Mouse (Mus musculus): ENCODE data around the gene Mospd3. TPM values are rescaled to one million over a fixed set of nuclear protein-coding genes. Genes with fewer than 3 reads are reported as not detected.

Mospd3 gene
- polyA plus RNA-seq, 1 experiment: 30.3 TPM

DNA sequence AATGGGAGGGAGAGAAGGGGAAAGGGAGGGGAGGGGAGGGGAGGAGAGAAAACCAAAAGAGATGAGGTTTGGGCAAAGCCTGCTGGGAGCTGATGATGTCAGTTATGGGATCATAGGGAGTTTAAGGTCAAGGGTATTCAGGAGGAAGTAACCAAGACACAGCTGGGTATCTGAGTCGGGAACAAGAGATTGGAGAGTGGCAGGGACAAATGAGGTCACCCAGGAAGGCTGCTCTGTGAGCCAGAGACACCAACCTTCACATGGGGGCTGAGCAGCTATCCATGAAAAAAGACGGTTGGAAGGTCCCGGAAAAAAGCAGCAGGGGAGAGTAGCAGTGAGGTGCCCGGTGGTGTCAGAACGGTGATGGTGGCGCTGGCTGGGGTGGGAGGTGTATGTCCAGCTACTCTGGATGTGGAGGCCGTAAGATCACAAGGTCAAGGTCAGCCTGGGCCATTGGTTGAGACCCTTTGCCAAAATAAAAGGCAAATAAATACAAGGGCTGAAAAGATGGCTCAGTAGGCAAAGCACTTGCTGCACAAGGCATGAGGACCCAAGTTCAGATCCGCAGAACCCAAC lies 32.5 kb downstream of the Mospd3 start:
- H3K36me3 ChIP-seq (ENCODE audit: control insufficient read depth, insufficient read depth): no peaks in the 10 kb centered on the region
- no peak overlapping the region for H3ac ChIP-seq (ENCODE audit: control insufficient read depth, insufficient read length)
- H3K4me2 ChIP-seq (ENCODE audit: low read depth): no peak overlapping the region
- TF ChIP-seq MYOD1 (IDR thresholded peaks at IDR 0.05; ENCODE audit: control insufficient read depth in 1 of 3, insufficient read length in 2 of 3, low read depth in 2 of 3) (no peak), POLR2AphosphoS2 (IDR thresholded peaks at IDR 0.05; ENCODE audit: insufficient read length, low read depth) (no peak), CEBPB (IDR thresholded peaks at IDR 0.05; ENCODE audit: insufficient read depth, poor library complexity, severe bottlenecking) (no peak), SRF (IDR thresholded peaks at IDR 0.05; ENCODE audit: control insufficient read depth, insufficient read length, low read depth) (no peak), E2F4 (IDR thresholded peaks at IDR 0.05; ENCODE audit: insufficient read depth) (no peak), TCF12 (IDR thresholded peaks at IDR 0.05; ENCODE audit: insufficient read depth, poor library complexity, severe bottlenecking) (no peak), MYOG (IDR thresholded peaks at IDR 0.05; ENCODE audit: control insufficient read depth in 1 of 3, insufficient read depth in 1 of 3, insufficient read length in 2 of 3, low read depth in 2 of 3) (no peak), MAX (IDR thresholded peaks at IDR 0.05; ENCODE audit: low read depth) (no peak), TCF3 (IDR thresholded peaks at IDR 0.05; ENCODE audit: insufficient read length, low read depth) (no peak), REST (IDR thresholded peaks at IDR 0.05; ENCODE audit: insufficient read depth, insufficient read length) (no peak), USF1 (IDR thresholded peaks at IDR 0.05; ENCODE audit: low read depth) (no peak), POLR2A (IDR thresholded peaks at IDR 0.05; ENCODE audit: insufficient read length, low read depth) (no peak)
- no peaks in the 10 kb centered on the region for H3K79me2 ChIP-seq (ENCODE audit: control insufficient read depth, insufficient read depth)
- H3K27me3 ChIP-seq (ENCODE audit: control insufficient read depth, insufficient read depth, insufficient read length): peaks cover 5% of the 10 kb centered on the region
- H3K4me3 ChIP-seq: no peak overlapping the region

DNA sequence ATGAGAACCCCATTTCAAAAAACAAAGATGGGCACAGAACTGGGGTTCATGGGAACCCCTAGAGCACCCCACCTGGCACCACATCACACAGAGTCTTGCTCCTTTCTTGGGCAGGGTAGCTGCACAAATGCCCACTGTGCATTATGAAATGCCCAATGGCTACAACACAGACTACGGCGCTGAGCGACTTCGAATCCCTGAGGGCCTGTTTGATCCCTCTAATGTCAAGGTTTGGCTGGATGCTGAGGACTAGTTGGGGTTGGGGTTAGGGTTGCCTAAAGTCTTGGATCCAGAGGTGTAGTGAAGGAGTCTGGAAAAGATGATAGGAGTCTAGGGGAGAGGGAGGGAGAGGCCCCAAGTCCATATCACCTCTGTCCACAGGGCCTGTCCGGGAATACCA lies 34.4 kb downstream of the Mospd3 start:
- H3ac ChIP-seq (ENCODE audit: control insufficient read depth, insufficient read length): no peak overlapping the region
- H3K79me2 ChIP-seq (ENCODE audit: control insufficient read depth, insufficient read depth): no peaks in the 10 kb centered on the region
- H3K4me2 ChIP-seq (ENCODE audit: low read depth): no peak overlapping the region
- H3K27me3 ChIP-seq (ENCODE audit: control insufficient read depth, insufficient read depth, insufficient read length): peaks cover 20% of the 10 kb centered on the region
- TF ChIP-seq CEBPB (IDR thresholded peaks at IDR 0.05; ENCODE audit: insufficient read depth, poor library complexity, severe bottlenecking) (no peak), MYOG (IDR thresholded peaks at IDR 0.05; ENCODE audit: control insufficient read depth in 1 of 3, insufficient read depth in 1 of 3, insufficient read length in 2 of 3, low read depth in 2 of 3) (no peak), USF1 (IDR thresholded peaks at IDR 0.05; ENCODE audit: low read depth) (no peak), REST (IDR thresholded peaks at IDR 0.05; ENCODE audit: insufficient read depth, insufficient read length) (no peak), MYOD1 (IDR thresholded peaks at IDR 0.05; ENCODE audit: control insufficient read depth in 1 of 3, insufficient read length in 2 of 3, low read depth in 2 of 3) (no peak), E2F4 (IDR thresholded peaks at IDR 0.05; ENCODE audit: insufficient read depth) (no peak), TCF3 (IDR thresholded peaks at IDR 0.05; ENCODE audit: insufficient read length, low read depth) (no peak), MAX (IDR thresholded peaks at IDR 0.05; ENCODE audit: low read depth) (no peak), POLR2A (IDR thresholded peaks at IDR 0.05; ENCODE audit: insufficient read length, low read depth) (no peak), POLR2AphosphoS2 (IDR thresholded peaks at IDR 0.05; ENCODE audit: insufficient read length, low read depth) (no peak), TCF12 (IDR thresholded peaks at IDR 0.05; ENCODE audit: insufficient read depth, poor library complexity, severe bottlenecking) (no peak), SRF (IDR thresholded peaks at IDR 0.05; ENCODE audit: control insufficient read depth, insufficient read length, low read depth) (no peak)
- H3K4me3 ChIP-seq: no peak overlapping the region
- H3K36me3 ChIP-seq (ENCODE audit: control insufficient read depth, insufficient read depth): no peaks in the 10 kb centered on the region

DNA sequence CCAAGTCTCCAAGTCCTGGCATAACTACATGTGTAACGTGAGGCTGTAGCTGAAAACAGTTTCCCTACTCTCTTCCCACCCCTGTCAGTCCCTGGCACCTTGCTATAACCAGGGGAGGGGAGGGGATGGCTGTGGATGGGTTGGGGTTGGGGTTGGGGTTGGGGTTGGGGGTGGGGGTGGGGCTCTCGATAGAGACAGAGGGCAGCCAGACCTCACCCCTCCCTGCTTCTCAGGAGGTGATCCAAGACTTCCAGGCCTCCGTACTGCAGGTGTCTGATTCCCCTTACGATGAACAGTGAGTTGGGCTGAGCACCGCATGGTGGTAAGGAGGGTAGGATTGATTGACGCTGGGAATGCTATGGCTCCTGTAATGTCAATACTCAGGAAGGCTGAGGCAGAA lies 35.1 kb downstream of the Mospd3 start:
- Histone ChIP-seq H3ac (ENCODE audit: control insufficient read depth, insufficient read length) (no peak overlapping the region), H3K27me3 (ENCODE audit: control insufficient read depth, insufficient read depth, insufficient read length) (peaks cover 24% of the 10 kb centered on the region), H3K36me3 (ENCODE audit: control insufficient read depth, insufficient read depth) (no peaks in the 10 kb centered on the region), H3K79me2 (ENCODE audit: control insufficient read depth, insufficient read depth) (no peaks in the 10 kb centered on the region), H3K4me2 (ENCODE audit: low read depth) (no peak overlapping the region), H3K4me3 (no peak overlapping the region)
- TF ChIP-seq TCF3 (IDR thresholded peaks at IDR 0.05; ENCODE audit: insufficient read length, low read depth): no peak
- no peak for TF ChIP-seq TCF12 (IDR thresholded peaks at IDR 0.05; ENCODE audit: insufficient read depth, poor library complexity, severe bottlenecking)
- no peak for TF ChIP-seq MYOD1 (IDR thresholded peaks at IDR 0.05; ENCODE audit: control insufficient read depth in 1 of 3, insufficient read length in 2 of 3, low read depth in 2 of 3)
- TF ChIP-seq POLR2A (IDR thresholded peaks at IDR 0.05; ENCODE audit: insufficient read length, low read depth): no peak
- TF ChIP-seq POLR2AphosphoS2 (IDR thresholded peaks at IDR 0.05; ENCODE audit: insufficient read length, low read depth): no peak
- no peak for TF ChIP-seq CEBPB (IDR thresholded peaks at IDR 0.05; ENCODE audit: insufficient read depth, poor library complexity, severe bottlenecking)
- no peak for TF ChIP-seq E2F4 (IDR thresholded peaks at IDR 0.05; ENCODE audit: insufficient read depth)
- no peak for TF ChIP-seq USF1 (IDR thresholded peaks at IDR 0.05; ENCODE audit: low read depth)
- no peak for TF ChIP-seq SRF (IDR thresholded peaks at IDR 0.05; ENCODE audit: control insufficient read depth, insufficient read length, low read depth)
- TF ChIP-seq REST (IDR thresholded peaks at IDR 0.05; ENCODE audit: insufficient read depth, insufficient read length): no peak
- TF ChIP-seq MAX (IDR thresholded peaks at IDR 0.05; ENCODE audit: low read depth): no peak
- no peak for TF ChIP-seq MYOG (IDR thresholded peaks at IDR 0.05; ENCODE audit: control insufficient read depth in 1 of 3, insufficient read depth in 1 of 3, insufficient read length in 2 of 3, low read depth in 2 of 3)

DNA sequence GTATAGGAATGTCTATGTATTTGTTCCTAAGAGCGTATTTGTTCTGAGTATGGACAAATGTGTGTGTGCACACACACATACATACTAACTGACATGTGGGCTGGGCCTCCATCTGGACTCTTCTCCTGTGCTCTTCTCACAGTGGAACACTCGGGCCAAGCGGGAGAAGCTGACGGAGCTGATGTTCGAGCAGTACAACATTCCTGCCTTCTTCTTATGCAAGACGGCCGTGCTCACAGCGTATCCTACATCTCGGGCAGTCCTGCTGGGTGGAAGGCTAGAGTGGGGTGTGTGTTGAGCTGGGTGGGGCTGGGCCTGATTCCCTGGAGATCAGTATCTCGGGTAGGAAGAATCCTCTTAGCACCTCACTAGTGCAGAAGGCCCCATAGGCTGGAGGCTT lies 37.9 kb downstream of the Mospd3 start:
- Histone ChIP-seq H3K4me2 (ENCODE audit: low read depth) (no peak overlapping the region), H3K36me3 (ENCODE audit: control insufficient read depth, insufficient read depth) (no peaks in the 10 kb centered on the region), H3K4me3 (no peak overlapping the region), H3K79me2 (ENCODE audit: control insufficient read depth, insufficient read depth) (no peaks in the 10 kb centered on the region), H3K27me3 (ENCODE audit: control insufficient read depth, insufficient read depth, insufficient read length) (peaks cover 37% of the 10 kb centered on the region), H3ac (ENCODE audit: control insufficient read depth, insufficient read length) (no peak overlapping the region)
- TF ChIP-seq REST (IDR thresholded peaks at IDR 0.05; ENCODE audit: insufficient read depth, insufficient read length) (no peak), POLR2AphosphoS2 (IDR thresholded peaks at IDR 0.05; ENCODE audit: insufficient read length, low read depth) (no peak), POLR2A (IDR thresholded peaks at IDR 0.05; ENCODE audit: insufficient read length, low read depth) (no peak), CEBPB (IDR thresholded peaks at IDR 0.05; ENCODE audit: insufficient read depth, poor library complexity, severe bottlenecking) (no peak), SRF (IDR thresholded peaks at IDR 0.05; ENCODE audit: control insufficient read depth, insufficient read length, low read depth) (no peak), TCF3 (IDR thresholded peaks at IDR 0.05; ENCODE audit: insufficient read length, low read depth) (no peak), MYOG (IDR thresholded peaks at IDR 0.05; ENCODE audit: control insufficient read depth in 1 of 3, insufficient read depth in 1 of 3, insufficient read length in 2 of 3, low read depth in 2 of 3) (no peak), E2F4 (IDR thresholded peaks at IDR 0.05; ENCODE audit: insufficient read depth) (no peak), MYOD1 (IDR thresholded peaks at IDR 0.05; ENCODE audit: control insufficient read depth in 1 of 3, insufficient read length in 2 of 3, low read depth in 2 of 3) (no peak), USF1 (IDR thresholded peaks at IDR 0.05; ENCODE audit: low read depth) (no peak), TCF12 (IDR thresholded peaks at IDR 0.05; ENCODE audit: insufficient read depth, poor library complexity, severe bottlenecking) (no peak), MAX (IDR thresholded peaks at IDR 0.05; ENCODE audit: low read depth) (no peak)
